Mouse (Mus musculus) layer of hippocampus, adult 6 months (tissue): Measurements from ENCODE around the gene Slc46a1. TPM values are rescaled to one million over a fixed set of nuclear protein-coding genes. Genes with fewer than 3 reads are reported as not detected.

Source experiments
- long read RNA-seq, 2 experiments: library from polyadenylated mRNA; unstranded; transcript quantifications; one replicate each; pipeline ENCODE4 v2.0.0; 2019 to 2020
- polyA plus RNA-seq: library from polyadenylated mRNA; unstranded; fragments of <200 nt; fragmentation: Nextera tagmentation; gene quantifications from 2 replicates; pipeline ENCODE4 v1.2.3, GENCODE M21; 2021

Slc46a1 gene
- 19.4 and 22.6 TPM in 2 replicates for polyA plus RNA-seq
- long read RNA-seq, experiment 1, transcript Slc46a1-201 (5 exons, 1,978 nt): major isoform, 19 of 20 reads
- long read RNA-seq, experiment 1, partial matches to known transcripts: 1 of 20 reads
- long read RNA-seq, experiment 1, other reads (novel, unspliced or antisense): 0 of 20 reads
- long read RNA-seq, experiment 2, transcript Slc46a1-201 (5 exons, 1,978 nt): major isoform, 63 of 66 reads
- long read RNA-seq, experiment 2, partial matches to known transcripts: 2 of 66 reads
- long read RNA-seq, experiment 2, other reads (novel, unspliced or antisense): 0 of 66 reads

DNA sequence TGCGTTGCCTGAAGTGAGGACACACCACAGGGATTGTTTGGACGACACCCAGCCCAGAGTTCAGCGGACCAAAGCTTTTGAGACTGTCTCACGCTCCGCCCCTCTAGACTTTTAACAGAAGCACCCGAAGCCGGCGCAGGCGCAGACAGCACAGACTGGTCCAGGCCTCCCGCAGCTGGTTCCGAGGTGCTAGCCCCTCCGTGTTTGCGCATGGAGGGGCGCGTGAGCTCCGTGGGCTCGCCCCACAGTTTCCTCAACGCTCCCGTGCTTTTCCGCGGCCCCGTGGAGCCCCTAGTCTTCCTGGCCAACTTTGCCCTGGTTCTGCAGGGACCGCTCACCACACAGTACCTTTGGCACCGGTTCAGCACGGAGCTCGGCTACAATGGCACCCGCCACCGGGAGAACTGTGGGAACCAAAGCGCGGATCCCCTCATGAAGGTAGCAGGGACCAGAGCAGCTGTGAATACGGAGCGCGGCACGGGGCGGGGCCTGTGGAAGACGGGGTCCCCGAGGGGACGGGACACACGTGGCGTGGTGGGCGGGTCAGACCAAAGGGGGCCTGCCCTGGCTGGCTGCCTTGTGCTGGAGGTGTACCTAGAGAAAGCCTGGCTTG is at the start of gene Slc46a1:
Gene Slc46a1 (plus strand): TSS at position 130 of the 613 bp plus-strand sequence.

DNA sequence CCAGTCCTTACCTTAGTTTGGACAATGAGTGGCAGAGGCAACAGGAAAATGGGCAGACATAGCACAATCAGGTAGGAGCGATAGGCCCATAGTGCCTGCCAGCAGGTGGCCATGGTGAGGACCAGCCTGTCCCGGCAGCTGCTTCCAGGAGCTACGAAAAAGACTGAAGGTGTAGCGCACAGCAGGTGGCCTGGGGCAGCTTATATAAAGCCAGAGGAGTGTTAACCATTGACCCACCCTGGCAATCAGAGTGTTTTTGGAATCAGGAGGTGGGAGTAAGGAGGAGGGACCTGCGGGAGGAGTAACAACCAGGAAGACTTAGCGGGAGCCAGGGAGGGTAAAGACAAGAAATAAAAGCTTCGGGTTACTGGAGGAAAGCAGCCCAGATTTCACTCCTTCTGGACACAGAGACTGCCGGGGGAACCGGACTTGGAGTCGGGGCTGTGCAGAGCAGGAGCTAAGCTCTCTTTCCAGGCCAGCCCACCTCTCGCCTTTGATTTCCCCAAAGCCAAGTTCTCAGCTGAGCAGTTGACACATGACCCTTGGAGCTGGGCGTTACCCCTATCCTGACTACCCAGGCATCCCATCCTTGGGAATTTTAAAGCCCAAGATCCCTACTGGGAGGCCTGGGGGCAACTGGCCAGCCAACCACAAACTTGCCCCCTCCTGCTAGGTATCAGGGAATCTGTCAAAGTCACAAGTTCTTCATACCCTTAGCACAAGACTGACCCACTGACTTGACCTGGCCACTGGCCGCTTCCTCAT is 43.3 kb upstream of the Slc46a1 start, which contains the start of gene Slc13a2:
Gene Slc13a2 (minus strand): TSS at position 163 of the 765 bp plus-strand sequence.

DNA sequence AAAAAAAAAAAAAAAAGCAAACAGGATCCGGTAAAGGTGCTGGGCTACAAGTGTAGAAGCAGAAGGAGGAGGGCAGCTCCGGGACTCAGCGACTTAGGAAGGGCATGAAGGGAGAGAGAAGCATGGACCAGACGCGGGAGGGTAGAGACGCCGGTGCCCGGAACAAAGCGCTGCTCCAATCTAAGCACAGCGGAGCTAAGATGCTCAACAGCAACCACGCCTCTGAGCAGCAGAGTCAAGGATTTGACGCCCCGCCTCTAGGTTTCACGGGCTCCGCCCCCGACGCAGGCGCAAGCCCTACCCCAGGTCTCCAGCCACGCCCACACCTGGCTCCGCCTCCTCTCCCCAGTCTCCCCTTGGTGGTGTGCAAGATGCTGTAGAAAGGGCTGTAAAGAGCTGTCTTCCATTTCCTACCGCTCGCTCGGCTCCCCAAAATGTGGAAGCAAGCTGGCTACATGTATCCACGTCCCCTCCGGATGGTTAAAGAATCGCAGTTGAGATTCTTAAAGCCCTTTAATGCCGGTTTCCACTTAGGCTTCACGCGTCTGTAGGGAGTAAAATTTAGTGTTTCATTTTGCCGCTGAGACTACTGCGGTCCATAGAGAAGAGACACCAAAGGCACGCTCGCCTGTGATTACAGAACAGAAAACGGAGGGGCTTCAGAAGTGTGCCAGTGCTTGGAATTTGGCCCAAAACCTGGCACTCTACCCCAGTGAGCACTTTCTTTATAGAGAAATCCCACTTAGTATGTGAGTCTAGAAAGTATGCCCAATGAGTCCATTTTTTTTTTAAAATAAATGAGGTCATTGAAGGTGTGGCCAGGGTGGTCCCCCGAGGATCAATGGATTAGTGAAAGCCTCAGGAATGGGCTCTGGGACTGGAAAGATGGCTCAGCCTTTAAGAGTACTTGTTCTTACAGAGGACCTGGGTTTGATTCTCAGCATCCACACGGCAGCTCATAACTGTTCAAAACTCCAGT is 32.3 kb downstream of the Slc46a1 start, which contains the start of gene Sarm1:
Gene Sarm1 (minus strand): TSS at position 211 of the 979 bp plus-strand sequence.

DNA sequence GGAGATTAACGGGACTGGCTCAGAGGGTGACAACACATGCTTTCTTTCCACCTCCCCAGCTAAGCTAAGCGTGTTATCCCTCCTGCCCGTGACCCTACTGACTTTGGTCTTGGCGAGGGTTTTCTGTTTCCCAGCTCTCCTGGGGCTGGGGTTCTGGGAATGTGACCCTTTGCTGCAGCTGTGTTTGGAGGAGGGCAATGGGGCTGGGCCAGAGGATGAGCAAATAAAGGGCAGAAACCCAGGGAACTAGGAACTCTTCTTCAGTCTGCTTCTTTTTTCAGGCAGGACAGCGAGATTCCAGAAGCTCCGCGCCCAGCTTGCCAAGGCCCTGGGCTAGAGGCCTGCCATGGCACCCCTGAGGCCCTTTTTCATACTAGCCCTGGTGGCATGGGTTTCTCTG is 33.5 kb downstream of the Slc46a1 start, which contains the start of gene Vtn:
Gene Vtn (plus strand): TSS at position 88 of the 400 bp plus-strand sequence.

DNA sequence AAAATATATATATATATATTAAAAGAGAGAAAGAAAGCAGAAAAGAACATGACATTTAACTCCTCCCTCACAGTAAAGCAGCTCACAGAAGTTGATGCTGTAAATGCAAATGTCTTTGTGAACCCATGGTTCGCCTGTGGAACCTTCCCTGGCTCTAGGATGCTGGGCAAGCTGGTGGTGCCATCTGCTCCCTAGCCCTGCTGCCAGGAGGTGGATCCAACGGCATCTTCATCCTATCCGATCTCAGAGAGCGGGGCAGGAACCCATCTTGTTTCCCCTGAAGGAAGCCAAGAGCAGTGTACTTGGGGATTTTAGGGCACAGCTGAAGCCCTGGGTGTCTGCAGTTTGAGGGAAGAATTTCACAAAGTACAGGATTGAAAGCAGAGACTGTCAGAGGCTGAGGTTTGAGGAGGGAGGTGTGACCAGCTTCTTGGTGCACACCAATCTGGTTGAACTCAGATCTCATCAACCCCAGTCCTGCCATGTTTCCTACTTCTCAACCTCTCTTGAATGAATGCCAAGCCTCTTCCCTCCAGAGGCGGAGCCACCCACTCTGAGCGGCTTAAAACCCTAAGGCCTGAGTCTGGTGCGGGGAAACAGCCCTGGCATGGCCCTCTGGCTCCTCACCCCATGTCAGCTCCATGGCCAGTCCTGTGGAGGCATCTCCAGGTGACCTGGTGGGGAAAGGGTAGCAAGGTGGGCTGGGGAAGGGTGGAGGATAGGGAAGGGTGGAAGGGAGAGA is 37.6 kb downstream of the Slc46a1 start, which contains the start of gene Sebox:
Gene Sebox (plus strand): TSS at position 539 of the 742 bp plus-strand sequence.

DNA sequence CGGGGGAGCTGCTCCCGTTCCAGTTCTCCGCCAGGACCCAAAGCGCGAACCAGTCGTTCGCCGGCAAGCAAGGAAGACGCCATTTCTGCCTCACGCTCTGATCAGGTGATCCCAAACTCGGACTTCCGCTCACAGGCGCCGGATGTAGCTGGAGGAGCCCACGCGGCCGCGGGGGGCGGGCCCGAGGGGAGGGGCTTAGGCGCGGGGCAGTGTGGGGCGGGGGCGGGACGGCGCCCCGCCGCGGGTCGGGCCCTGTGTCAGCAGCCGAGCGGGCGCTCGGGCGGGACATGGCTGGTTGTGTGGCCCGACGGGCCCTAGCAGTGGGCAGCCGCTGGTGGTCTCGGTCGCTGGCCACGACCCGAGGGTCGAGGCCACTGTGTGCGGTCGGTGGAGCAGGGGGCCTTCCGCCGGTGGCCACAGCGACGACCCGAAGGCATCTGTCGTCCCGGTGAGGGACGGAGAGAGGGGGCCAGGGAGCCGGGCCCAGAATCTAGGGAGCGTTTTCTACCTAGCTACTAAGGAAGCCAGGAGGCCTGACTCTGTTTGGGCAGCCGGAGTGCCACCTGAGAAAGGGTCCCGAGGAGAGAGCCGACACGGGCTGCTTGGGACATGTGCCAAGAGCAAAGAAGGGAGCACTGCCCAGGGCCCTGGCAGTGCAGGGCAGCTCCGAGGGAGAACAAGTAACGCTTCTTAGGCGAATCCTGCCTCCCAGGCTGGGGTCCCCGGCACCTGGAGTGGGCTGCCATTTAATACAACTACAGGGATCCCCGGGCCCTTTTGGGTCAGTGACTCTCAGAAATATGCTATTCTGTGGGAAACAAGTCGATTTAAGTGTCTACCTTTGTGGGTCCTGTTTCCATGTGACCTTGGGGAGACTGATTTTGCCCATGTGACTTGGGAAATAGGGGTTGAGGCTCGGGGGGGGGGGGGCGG is 46.8 kb downstream of the Slc46a1 start, which contains the start of the genes Tmem199 and Poldip2:
Gene Tmem199 (minus strand): TSS at position 148 of the 933 bp plus-strand sequence.
Gene Poldip2 (plus strand): TSS at position 169 of the 933 bp plus-strand sequence.

Other genes with a start within 250 kb of the Slc46a1 start
- 144 and 168 TPM in 2 replicates for gene Sdf2, start 220.0 kb upstream of the Slc46a1 start, polyA plus RNA-seq
- 16.4 and 17.8 TPM in 2 replicates for gene Supt6, start 219.7 kb upstream of the Slc46a1 start, polyA plus RNA-seq
- 52.0 and 58.5 TPM in 2 replicates for gene 2610507B11Rik, start 203.9 kb upstream of the Slc46a1 start, polyA plus RNA-seq
- 0.56 and 0.58 TPM in 2 replicates for gene BC030499, start 174.9 kb upstream of the Slc46a1 start, polyA plus RNA-seq
- gene Spag5, start 164.2 kb upstream of the Slc46a1 start, polyA plus RNA-seq: 1.7 and 3.1 TPM in 2 replicates
- gene Aldoc, start 142.7 kb upstream of the Slc46a1 start, polyA plus RNA-seq: 1,621 and 1,706 TPM in 2 replicates
- gene Pigs, start 137.3 kb upstream of the Slc46a1 start, polyA plus RNA-seq: 81.1 and 86.7 TPM in 2 replicates
- gene Unc119, start 122.2 kb upstream of the Slc46a1 start, polyA plus RNA-seq: 7.4 and 9.1 TPM in 2 replicates
- not detected in 2 replicates for gene Foxn1, start 79.1 kb upstream of the Slc46a1 start, polyA plus RNA-seq
- gene Slc13a2, start 43.5 kb upstream of the Slc46a1 start, polyA plus RNA-seq: 0.05 TPM in 1 of 2 replicates, not detected in the other
- 18.9 and 21.1 TPM in 2 replicates for gene Sarm1, start 32.1 kb downstream of the Slc46a1 start, polyA plus RNA-seq
- 44.3 and 58.5 TPM in 2 replicates for gene Vtn, start 33.4 kb downstream of the Slc46a1 start, polyA plus RNA-seq
- 5.8 and 6.2 TPM in 2 replicates for gene Sebox, start 37.8 kb downstream of the Slc46a1 start, polyA plus RNA-seq
- gene Tmem199, start 46.5 kb downstream of the Slc46a1 start, polyA plus RNA-seq: 63.3 and 66.5 TPM in 2 replicates
- gene Poldip2, start 46.5 kb downstream of the Slc46a1 start, polyA plus RNA-seq: 161 and 169 TPM in 2 replicates
- 20.6 and 20.8 TPM in 2 replicates for gene Tnfaip1, start 70.6 kb downstream of the Slc46a1 start, polyA plus RNA-seq
- 137 and 139 TPM in 2 replicates for gene Ift20, start 70.7 kb downstream of the Slc46a1 start, polyA plus RNA-seq
- gene Tmem97, start 85.1 kb downstream of the Slc46a1 start, polyA plus RNA-seq: 25.3 and 31.4 TPM in 2 replicates
- 13.8 and 19.8 TPM in 2 replicates for gene Nlk, start 231.7 kb downstream of the Slc46a1 start, polyA plus RNA-seq